ENCODE assay signal across 9 mouse cellular contexts in the genomic region with DNA sequence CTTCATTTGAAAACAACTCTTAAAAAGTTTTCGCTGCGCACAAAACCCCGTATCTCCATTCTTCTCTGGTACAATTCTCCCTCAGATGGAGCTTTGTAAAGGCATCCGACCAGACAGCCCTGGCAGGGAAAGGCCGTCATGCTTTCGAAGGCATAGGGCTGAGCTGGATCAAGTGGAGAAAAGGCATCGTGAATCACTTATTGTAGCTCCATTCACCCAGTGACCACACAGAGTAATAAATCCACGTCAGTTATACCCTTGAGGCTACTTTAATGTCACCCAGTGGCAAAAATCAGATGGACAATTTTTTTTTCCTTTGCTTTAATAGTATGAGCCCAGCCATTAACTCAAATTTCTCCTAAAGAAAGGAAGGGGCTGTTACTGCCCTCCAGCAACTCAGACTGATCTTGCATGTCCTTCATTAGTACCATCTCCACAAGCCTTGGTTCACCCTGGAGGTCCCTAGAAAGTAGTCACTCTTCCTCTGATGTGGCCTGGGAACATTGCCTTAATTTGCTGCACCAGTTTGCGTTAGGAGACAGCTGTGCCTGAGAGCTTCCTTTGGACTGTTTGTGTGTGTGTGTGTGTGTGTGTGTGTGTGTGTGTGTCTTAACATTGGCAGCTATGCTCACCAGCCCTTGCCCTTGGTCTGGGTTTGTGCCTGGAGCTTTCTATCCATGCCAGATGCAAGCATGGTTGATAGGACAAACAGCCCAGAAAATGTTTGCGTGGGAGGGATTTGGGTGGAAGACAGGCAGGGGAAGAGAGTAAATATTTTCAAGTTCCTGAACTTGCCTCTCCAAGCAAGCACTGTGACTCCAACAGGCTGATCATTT.
DNase-seq lines count a peak whose midpoint lies in the region; ATAC-seq and TF ChIP-seq lines count a peak whose summit lies in the region.
"Had no signal": no experiment of that assay in that cellular context is flagged by ENCODE, and none has a peak within 500 bp of the region (broad histone marks: within the 10 kb centered on the region; RNA-seq: fewer than 3 reads in every experiment).

No protein-coding gene starts in this region.

- intact Hi-C loops in gastrocnemius, postnatal 14 days (cut with DNase I; ENCODE audit: low total_unique reads) = no loop called here

- H3K9me3 ChIP-seq in kidney, embryonic 15.5 days (replicated peaks) = no peaks in the 10 kb centered on the region
- H3K9me3 ChIP-seq: limb, embryonic 12.5 days had no signal

- H3K4me2 ChIP-seq in kidney, embryonic 15.5 days = no peak overlapping the region
- H3K4me2 ChIP-seq: limb, embryonic 12.5 days had no signal

- H3K4me1 ChIP-seq in kidney, embryonic 15.5 days = peaks cover 23% of the 10 kb centered on the region
- H3K4me1 ChIP-seq in small intestine, adult 2 months (ENCODE audit: control insufficient read depth, insufficient read depth, insufficient read length, low read length) = no peaks in the 10 kb centered on the region

- 39% methylated on average over 10 of the region's 10 CpGs for WGBS in kidney, embryonic 15.5 days
- 67% methylated on average over 10 of the region's 10 CpGs for WGBS in small intestine, adult 2 months

- no peak for TF ChIP-seq CTCF in small intestine, adult 2 months (IDR thresholded peaks at IDR 0.05; ENCODE audit: extremely low read depth, insufficient read length, insufficient replicate concordance, low read depth, low read length)

- H3K4me3 ChIP-seq in kidney, embryonic 15.5 days (replicated peaks) = no peak overlapping the region
- H3K4me3 ChIP-seq in small intestine, adult 2 months (ENCODE audit: low read depth, low read length) = no peak overlapping the region
- H3K4me3 ChIP-seq: limb, embryonic 12.5 days had no signal

- no peak for TF ChIP-seq POLR2A in small intestine, adult 2 months (IDR thresholded peaks at IDR 0.05; ENCODE audit: low read depth, low read length)

- peak; percentile 36; the same call in 1 of the 2 replicates for ATAC-seq in kidney, embryonic 15.5 days (replicated peaks; ENCODE audit: low FRiP score)
- no peak for ATAC-seq in frontal cortex, adult (ENCODE audit: low TSS enrichment)

- peak overlapping the region; percentile 66 for H3K27ac ChIP-seq in kidney, embryonic 15.5 days
- H3K27ac ChIP-seq in small intestine, adult 2 months (ENCODE audit: insufficient read depth, low read depth, low read length) = peak overlapping the region; percentile 30; the same call in 1 of the 2 replicates
- H3K27ac ChIP-seq: limb, embryonic 12.5 days had no signal

- no peak overlapping the region for H3K9ac ChIP-seq in kidney, embryonic 15.5 days
- H3K9ac ChIP-seq: limb, embryonic 12.5 days had no signal

- no peaks in the 10 kb centered on the region for H3K36me3 ChIP-seq in kidney, embryonic 15.5 days
- H3K36me3 ChIP-seq in small intestine, adult 2 months (ENCODE audit: control insufficient read depth, insufficient read depth, low read length) = no peaks in the 10 kb centered on the region
- H3K36me3 ChIP-seq: limb, embryonic 12.5 days had no signal

- peak; percentile 58 for DNase-seq in cerebellum, adult 11-12 months
- no peak for DNase-seq in cerebellum, adult 11 months
- DNase-seq in Muller cell, postnatal 12 days (ENCODE audit: inconsistent ontology term) = peak; percentile 89
- peak; percentile 31 for DNase-seq in gastrocnemius, postnatal 14 days
- no peak for DNase-seq in thymus, postnatal 10 days (ENCODE audit: low spot score in 2 of 2)

- H3K27me3 ChIP-seq in kidney, embryonic 15.5 days = no peaks in the 10 kb centered on the region
- no peaks in the 10 kb centered on the region for H3K27me3 ChIP-seq in small intestine, adult 2 months (ENCODE audit: control insufficient read depth, insufficient read depth, low read length)
- H3K27me3 ChIP-seq: limb, embryonic 12.5 days had no signal

Comparison
In these comparisons a context has a peak if more than half of its experiments do, and no peak if none do; other contexts are left out.
1. DNase-seq: peak in cerebellum, adult 11-12 months (single experiment), Muller cell, postnatal 12 days (single experiment) and gastrocnemius, postnatal 14 days (single experiment); none in cerebellum, adult 11 months (single experiment) and thymus, postnatal 10 days (0 of 2).